Mouse (Mus musculus) spleen, embryonic (tissue): ENCODE results near the gene Gpc5.

Experiments
- CTCF ChIA-PET: fragments of 350-600 bp; sonication (Branson Sonifier 250); formaldehyde crosslinking; loops from one replicate; lab custom pipeline; 2022; lab: Charles Lee

Gpc5 gene

GRCm38 (mm10) chr14:115500794-115501193 is 408.8 kb downstream of the Gpc5 start:
- CTCF ChIA-PET = no interaction called here

GRCm38 (mm10) chr14:115546516-115547282 is 454.7 kb downstream of the Gpc5 start:
- CTCF ChIA-PET = no interaction called here

- CTCF ChIA-PET = no interaction called here
These were observed 460.0 kb downstream of the Gpc5 start for GRCm38 (mm10) chr14:115551996-115552395.

- CTCF ChIA-PET = no interaction called here
These were observed 488.6 kb downstream of the Gpc5 start for GRCm38 (mm10) chr14:115580466-115581255.

- CTCF ChIA-PET = no interaction called here
These were observed 489.2 kb downstream of the Gpc5 start for GRCm38 (mm10) chr14:115581256-115581633.

- CTCF ChIA-PET = no interaction called here
These were observed 508.4 kb downstream of the Gpc5 start for GRCm38 (mm10) chr14:115600259-115601029.

- CTCF ChIA-PET = no interaction called here
These were observed 522.1 kb downstream of the Gpc5 start for GRCm38 (mm10) chr14:115614154-115614553.

GRCm38 (mm10) chr14:115616305-115616704 is 524.3 kb downstream of the Gpc5 start:
- CTCF ChIA-PET = no interaction called here

- CTCF ChIA-PET = no interaction called here
These were observed 524.8 kb downstream of the Gpc5 start for GRCm38 (mm10) chr14:115616846-115617245.

GRCm38 (mm10) chr14:115620473-115620872 is 528.5 kb downstream of the Gpc5 start:
- CTCF ChIA-PET = no interaction called here

GRCm38 (mm10) chr14:115631160-115631898 is 539.3 kb downstream of the Gpc5 start:
- CTCF ChIA-PET = no interaction called here

GRCm38 (mm10) chr14:115633311-115633710 is 541.3 kb downstream of the Gpc5 start:
- CTCF ChIA-PET = no interaction called here

- CTCF ChIA-PET = no interaction called here
These were observed 587.9 kb downstream of the Gpc5 start for GRCm38 (mm10) chr14:115679875-115680274.

- CTCF ChIA-PET = no interaction called here
These were observed 654.0 kb downstream of the Gpc5 start for GRCm38 (mm10) chr14:115746013-115746412.

GRCm38 (mm10) chr14:115760241-115760640 is 668.2 kb downstream of the Gpc5 start:
- CTCF ChIA-PET = interaction anchor here (0.6 kb wide), 1 partner anchor 527 kb away, joined by 3 read pairs; no protein-coding TSS in a partner anchor

- CTCF ChIA-PET = no interaction called here
These were observed 687.6 kb downstream of the Gpc5 start for GRCm38 (mm10) chr14:115779382-115780177.

- CTCF ChIA-PET = no interaction called here
These were observed 712.7 kb downstream of the Gpc5 start for GRCm38 (mm10) chr14:115804751-115805150.

GRCm38 (mm10) chr14:115819021-115819420 is 727.0 kb downstream of the Gpc5 start:
- CTCF ChIA-PET = interaction anchor here (0.6 kb wide), 1 partner anchor 1250 kb away, joined by 4 read pairs; no protein-coding TSS in a partner anchor

GRCm38 (mm10) chr14:115821657-115822056 is 729.6 kb downstream of the Gpc5 start:
- CTCF ChIA-PET = no interaction called here

GRCm38 (mm10) chr14:115830485-115830884 is 738.5 kb downstream of the Gpc5 start:
- CTCF ChIA-PET = no interaction called here
